Mouse (Mus musculus): ENCODE data around the gene Primpol. TPM values are rescaled to one million over a fixed set of nuclear protein-coding genes. Genes with fewer than 3 reads are reported as not detected.

Gene Primpol
- total RNA-seq, 2 experiments from 2014 or later, result 7.5 to 19.2 TPM

DNA sequence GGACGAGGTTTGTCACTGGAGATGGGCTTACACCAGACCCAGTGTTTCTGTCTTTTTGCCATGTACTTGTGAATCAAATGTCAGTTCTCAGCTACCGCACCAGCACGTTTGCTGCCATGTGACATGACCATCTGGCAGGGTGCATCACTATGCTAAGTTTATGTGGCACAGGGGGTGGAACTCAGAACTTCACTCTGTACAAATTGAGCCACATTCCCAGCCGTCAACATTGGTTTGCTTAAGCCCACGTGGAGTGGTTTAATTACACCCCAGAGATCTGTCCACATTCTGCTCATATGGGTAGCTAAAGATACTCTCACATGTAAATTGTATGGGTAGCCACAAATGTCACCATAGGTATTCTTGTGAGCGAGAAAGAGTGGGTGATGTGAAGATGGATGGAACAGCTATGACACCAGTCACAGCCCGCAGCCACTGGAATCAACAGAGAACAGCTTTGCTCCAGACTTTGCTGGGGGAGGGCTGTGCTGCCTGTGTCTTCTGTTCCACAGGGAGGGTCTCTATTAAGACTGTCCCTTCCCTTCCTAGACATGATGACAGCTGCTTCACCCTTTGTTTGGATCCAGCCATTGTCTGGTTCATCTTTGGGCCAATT, 50.0 kb downstream of the Primpol start:
- ATAC-seq (ENCODE audit: poor library complexity, severe bottlenecking), result no peak

DNA sequence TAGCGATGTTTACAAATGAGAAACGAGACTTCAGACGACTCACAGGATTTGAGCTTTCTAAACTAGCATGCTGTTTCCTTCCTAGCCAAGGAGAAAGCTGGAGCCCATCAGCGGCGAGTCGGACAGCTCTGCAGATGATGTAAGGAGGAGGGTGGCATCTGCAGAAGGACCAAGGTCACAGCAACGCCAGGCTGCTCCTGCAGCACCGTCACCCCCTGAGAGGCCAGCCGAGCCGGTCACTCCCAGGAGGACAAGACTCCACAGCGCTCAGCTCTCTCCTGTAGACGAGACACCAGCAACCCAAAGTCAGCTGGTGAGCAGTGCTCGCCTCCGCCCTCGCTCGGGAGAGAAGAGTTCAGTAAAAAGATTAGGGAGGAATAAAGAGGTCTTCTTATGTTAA, 54.7 kb downstream of the Primpol start:
- no peak for ATAC-seq (ENCODE audit: poor library complexity, severe bottlenecking)

DNA sequence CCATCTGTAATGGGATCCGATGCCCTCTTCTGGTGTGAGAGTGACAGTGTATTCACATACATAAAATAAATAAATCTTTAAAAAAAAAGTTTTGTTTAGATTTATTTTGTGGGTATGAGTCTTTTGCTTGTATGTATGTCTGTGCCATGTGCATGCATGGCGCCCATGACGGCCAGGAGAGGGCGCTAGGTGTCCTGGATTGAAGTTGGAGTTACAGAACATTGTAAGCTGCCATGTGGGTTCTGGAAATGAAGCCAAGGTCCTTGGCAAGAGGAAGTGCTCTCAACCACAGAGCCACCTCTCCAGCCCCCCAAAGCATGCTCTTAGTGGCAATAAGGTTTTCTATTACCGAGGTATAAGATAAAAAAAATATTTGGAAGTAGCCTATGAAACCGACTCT, 57.6 kb downstream of the Primpol start:
- peak; percentile 97 for ATAC-seq (ENCODE audit: poor library complexity, severe bottlenecking)

DNA sequence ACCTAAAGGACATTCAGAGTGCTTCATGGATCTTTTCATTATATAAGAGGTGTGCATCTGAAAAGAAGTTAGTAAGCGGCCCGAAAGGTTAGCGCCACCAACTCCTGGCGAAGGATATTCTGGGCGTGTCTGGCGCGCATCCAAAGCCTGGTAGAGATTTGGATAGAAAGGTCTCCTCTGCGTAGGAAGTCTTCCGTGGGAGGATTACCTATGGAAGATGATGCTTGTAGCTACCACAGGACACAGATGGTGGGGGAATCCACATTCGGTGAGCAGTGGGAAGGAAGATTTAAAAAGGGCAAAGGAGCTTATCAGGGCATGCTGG, 64.6 kb downstream of the Primpol start:
- ATAC-seq (ENCODE audit: poor library complexity, severe bottlenecking), result peak; percentile 3; the same call in 1 of the 2 replicates

DNA sequence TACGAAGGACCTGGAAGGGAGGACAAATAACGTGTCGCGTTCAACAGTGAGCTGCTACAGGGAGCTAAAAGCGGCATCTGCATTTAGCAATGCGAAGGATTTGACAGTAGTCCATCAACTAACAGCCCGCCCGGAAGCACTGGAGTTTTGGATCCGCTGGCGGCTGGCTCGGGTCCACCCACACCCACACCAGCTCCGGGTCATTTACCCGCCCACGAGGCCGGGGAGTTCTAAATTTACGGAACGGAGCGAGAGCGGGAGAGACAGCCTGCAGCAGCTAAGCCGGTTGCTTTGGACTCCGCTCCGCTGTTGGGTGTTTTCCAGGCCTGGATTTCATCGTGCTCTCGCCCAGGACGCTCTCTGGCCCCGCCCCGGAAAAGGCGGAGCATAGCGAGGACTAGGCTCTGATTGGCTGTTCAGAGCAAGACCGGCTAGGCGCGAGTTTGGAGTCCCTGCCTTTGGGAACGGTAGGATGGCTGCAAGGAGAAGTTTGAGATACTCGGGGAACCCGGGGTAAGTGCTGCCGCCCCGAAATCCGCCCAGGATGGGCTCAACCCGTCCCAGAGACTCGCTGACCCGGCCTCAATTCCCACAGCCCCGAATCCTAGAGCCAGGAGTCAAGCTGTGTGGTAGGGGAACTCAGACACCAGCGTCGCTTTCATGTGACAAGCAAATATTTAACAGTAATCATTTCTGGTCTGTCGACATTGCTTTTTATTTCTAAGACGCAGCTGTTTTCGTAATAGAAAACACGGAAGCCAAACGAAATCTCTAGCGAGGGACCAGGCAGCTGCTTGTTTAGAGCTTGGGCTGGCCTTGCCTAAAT, 65.2 kb downstream of the Primpol start, which contains the start of gene Cenpu:
Gene Cenpu, plus strand, starts transcription at position 414 of the 826 bp plus-strand sequence.
- ATAC-seq (ENCODE audit: poor library complexity, severe bottlenecking), result peak; percentile 92

DNA sequence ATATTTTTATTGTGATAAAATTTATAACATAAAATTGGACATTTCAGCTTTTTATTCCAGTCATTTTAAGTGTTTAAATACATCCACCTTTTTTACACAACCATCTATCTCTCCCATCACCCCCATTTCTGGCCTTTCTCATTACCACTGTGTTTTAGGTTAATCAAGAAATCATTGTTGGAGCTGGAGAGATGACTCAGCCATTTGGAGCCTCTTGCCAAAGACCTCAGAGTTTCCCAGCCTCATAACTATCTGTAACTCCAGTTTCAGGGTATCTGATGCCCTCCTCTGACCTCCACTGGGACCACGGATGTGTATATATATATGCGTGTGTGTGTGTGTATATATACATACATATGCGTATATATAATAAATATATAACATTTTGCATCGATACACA, 66.0 kb downstream of the Primpol start:
- no peak for ATAC-seq (ENCODE audit: poor library complexity, severe bottlenecking)

DNA sequence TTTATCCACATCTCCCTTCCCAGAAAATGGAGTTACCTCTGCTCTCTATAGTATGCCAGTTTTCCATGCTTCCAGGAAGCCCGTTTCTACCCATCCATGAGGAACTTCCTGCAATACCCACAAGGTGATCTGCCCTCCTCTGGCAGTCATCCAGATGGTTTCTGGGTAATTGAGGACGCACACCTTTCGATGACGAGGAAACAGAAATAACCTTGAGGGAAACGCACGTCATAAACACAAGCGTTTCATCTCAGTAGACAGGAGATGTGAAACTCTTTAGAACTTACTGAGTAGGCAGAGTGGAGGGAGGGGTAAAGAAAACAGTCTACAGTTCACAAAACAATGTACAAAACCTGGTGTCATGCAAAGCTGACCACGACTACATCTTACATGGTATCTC, 67.0 kb downstream of the Primpol start:
- ATAC-seq (ENCODE audit: poor library complexity, severe bottlenecking), result no peak

DNA sequence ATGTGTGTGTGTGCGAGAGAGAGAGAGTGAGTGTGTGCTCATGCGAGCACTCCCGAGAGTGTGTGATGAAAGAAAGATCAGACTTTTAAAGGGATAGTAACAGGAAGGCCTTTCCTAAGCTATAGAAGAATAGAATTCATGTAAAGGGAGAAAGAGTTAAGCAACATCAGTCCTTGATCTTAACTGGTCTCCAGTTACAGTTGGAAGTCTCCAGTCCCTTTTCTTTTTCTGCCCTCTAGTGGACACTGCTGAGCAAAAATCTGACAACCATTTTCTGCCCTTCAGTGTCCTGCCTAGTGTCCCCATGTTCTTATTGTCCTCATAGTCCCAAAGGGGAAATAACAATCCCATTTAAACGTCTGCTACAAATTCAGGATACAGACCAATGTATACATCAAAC, 69.8 kb downstream of the Primpol start:
- ATAC-seq (ENCODE audit: poor library complexity, severe bottlenecking), result peak; percentile 40

DNA sequence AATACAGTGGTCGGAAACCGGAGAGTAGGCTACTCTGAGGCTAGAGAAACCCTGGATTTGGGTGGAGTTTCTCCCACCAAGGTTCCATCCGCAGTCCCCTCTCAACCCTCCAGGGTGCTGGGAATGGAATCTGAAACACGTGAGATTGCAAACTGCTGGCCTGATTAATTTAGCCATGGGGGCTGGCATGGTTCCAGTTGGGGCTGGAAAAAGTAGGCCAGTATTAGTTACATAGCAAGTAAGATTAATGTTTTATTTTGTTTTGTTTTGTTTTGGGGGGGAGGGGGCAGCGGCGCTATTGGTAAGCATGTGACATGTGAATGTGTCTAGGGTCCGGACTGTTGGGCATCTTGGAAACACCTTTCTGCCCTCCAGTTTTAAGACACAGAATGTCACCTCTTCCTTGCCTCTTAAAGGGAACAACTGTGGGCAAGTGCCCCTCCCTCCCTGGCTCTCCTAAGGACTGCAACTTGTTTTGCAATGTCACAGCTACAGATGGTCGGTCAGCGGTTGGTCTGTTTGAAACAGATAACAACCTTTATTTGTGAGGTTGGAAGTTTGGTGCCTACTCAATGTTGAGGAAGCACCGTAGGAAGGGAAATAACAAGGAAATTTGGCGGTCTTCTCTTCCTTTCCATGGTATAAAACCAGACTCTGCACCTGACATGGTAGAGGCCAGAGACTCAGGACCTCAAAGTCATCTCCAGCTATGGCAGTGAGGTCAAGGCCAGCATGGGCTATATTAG, 70.4 kb downstream of the Primpol start:
- ATAC-seq (ENCODE audit: poor library complexity, severe bottlenecking), result peak; percentile 62

DNA sequence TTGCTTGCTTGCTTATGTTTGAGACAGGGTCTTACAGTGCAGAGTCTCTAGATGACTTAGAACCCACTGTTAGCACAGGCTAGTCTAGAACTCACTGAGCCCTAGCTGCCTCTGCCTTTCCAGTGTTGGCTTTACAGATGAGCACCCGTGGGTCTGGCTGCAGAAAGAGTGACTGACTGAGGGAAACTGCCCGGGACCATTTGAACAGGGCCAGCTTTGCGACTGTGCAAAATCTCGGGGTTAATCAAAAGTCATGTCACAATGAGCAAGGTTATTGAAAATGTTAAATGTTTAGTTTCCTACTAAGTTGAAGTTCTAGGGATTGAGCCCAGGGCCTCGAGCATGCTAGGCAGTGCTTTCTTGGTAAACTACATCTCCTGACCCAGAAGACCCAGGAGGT, 71.2 kb downstream of the Primpol start:
- no peak for ATAC-seq (ENCODE audit: poor library complexity, severe bottlenecking)

DNA sequence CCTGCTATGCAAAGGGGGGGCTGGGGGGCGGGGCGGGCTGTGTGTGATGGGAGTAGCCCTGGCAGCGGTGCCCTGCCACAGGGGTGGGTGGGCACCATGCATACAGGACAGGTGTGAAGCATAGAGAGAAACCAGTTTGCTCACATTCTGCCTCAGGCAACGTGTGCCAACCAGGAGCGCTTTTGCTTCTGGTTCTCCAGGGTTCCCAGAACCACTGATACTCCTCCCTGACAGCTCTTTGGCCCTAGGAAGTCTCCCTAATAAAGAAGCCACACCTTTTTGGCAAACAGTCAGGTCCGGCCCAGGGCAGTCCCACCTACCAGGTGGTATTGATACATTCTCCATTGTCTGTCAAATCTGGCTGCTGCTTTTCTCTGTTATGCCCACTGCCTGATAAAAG, 73.3 kb downstream of the Primpol start:
- no peak for ATAC-seq (ENCODE audit: poor library complexity, severe bottlenecking)

DNA sequence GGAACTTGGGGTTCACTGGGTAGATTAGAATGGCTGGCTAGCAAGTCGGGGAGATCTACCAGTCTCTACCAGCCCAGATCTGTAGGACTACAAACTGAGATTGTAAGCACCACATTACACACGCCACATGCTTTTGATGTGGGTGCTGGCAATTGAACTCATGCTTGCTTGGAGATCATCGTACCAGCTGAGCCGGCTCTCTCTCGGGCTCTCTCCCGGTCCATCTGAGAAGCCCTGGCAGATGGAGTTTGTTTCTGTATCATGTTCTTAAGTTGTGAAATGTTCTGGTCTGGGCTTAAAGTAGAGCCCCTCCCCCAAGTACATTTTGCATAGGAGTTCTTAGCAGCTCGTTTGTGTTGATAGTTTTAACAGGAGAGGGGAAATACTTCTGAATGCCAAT, 73.8 kb downstream of the Primpol start:
- no peak for ATAC-seq (ENCODE audit: poor library complexity, severe bottlenecking)

DNA sequence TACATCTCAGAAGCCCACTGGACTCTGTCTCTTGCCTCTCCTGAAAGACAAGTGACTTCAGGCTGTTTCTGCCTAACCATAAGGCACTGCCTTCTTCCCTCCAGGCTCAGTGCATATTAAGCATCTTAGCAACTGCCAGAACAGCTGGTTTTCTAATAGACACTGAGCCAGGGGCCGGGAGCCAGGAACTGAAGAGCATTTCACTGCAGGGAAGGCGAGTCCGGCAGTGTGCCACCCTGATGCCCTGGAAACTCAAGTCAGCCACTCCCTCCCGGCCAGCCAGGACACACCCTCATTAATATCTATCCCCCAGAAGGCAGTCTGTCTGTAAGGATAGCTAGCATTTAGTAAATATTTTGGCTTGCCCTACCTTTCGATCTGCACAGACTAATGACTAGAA, 77.3 kb downstream of the Primpol start:
- ATAC-seq (ENCODE audit: poor library complexity, severe bottlenecking), result no peak; the same call in 1 of the 2 replicates

DNA sequence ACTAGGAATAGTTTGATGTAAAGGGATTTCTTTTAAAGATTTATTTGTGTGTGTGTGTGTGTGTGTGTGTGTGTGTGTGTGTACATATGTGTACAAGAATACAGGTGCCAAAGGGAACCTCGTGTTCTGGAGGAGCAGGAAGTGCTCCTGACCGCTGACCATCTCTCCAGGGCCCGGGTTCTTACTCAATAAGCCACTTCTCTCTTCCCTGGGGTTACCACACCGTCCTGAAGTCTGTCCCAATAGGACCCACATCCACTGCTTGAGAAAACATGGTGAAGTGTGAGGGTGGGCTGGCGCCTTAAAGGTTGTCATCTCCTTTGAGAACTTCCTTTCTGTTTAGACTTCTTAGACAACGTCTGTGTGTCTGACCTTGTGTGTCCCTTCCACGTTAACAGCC, 83.1 kb downstream of the Primpol start:
- ATAC-seq (ENCODE audit: poor library complexity, severe bottlenecking), result peak; percentile 100

DNA sequence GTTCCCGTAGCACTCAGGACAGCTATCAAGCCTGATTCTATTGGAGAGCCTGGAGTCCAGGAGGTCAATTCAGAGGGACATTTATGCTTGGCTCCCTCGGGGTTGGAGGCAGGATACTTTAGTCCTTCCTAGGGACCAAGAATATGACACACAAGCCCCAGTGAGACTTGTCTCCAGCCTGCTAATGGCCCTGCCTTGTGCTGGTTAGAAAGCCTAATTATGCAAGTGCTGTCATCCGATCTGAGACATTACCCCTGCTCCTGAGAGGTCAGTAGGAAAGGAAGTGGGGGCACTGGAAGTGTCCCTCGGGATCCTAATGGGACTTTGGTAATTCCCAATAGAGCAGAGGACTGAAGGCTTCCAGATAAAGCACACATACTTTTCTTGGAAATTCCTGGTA, 86.5 kb downstream of the Primpol start:
- no peak for ATAC-seq (ENCODE audit: poor library complexity, severe bottlenecking)

DNA sequence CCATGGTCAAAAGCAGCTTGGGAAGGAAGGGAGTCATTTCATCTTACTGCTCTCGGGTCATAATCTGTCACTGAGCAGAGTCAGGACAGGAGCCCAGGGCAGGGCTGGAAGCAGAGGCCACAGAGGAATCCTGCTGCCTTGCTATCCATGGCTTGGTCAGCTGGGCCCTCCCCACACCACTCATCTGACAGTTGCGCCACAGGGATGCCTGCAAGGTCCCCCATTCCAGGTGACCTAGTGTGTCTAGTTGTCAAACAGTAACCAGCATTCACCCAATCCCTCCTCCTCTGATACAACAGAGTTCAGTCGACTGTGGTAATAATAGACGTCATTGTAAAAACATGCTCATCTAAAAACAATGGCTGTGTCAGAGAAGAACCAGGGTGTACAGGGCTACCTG, 87.5 kb downstream of the Primpol start:
- no peak for ATAC-seq (ENCODE audit: poor library complexity, severe bottlenecking)

DNA sequence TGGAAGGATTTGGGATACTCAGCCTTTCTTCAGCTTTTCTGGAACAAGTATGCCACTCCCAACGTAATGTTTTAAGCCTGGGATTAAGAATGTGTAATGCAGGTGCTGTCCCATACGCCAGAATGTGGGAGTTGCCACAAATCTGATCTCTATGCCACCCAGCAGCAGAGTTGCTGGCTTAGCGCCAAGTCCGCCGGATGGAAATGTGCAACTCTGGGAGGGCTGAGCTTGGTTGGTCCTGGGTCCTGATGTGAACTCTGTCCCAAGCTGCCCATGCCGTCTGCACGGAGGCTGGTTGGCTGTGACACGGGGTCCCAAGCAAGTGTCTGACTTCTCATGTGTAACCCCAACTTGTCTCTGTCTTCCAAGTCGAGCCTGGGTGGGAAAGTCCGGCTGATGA, 90.2 kb downstream of the Primpol start:
- no peak for ATAC-seq (ENCODE audit: poor library complexity, severe bottlenecking)

DNA sequence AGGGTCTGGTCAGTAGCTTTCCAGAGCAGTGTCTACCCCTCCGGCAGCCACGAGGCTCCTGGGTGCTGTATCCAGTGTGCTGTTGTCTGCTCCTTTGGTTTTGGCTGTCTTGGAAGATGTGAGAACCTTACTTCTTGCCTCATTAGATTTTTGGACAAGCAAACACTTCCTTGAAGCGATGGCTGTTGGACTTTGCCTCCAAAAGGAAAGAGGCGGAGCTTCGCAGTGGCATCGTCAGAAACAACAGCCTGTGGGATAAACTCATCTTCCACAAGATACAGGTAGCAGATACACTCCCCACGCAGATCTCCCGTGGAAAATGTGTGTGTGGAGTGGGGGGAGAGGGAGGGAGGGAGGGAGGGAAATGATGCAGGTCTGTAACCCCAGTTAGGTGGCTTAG, 90.9 kb downstream of the Primpol start:
- ATAC-seq (ENCODE audit: poor library complexity, severe bottlenecking), result no peak

Measured in megakaryocyte, adult 5-6 weeks (primary cell).